Comparison of ENCODE assay signal across 15 mouse cellular contexts in genomic region chr13:79765437-79765838, GRCm38 (mm10).
DNase-seq lines count a peak whose midpoint lies in the region; ATAC-seq and TF ChIP-seq lines count a peak whose summit lies in the region.
"Had no signal": no experiment of that assay in that cellular context is flagged by ENCODE, and none has a peak within 500 bp of the region (broad histone marks: within the 10 kb centered on the region; RNA-seq: fewer than 3 reads in every experiment).

No protein-coding gene starts in this region.

- no peaks in the 10 kb centered on the region for H3K4me1 ChIP-seq in forebrain, embryonic 12.5 days
- H3K4me1 ChIP-seq in hindbrain, postnatal 0 days (ENCODE audit: insufficient read depth, low read length) = no peaks in the 10 kb centered on the region
- H3K4me1 ChIP-seq: embryonic facial prominence, embryonic 12.5 days; intestine, embryonic 15.5 days; limb, embryonic 15.5 days had no signal

- 37% methylated on average over 4 of the region's 4 CpGs for WGBS in forebrain, embryonic 12.5 days
- WGBS in hindbrain, postnatal 0 days = 10% methylated on average over 4 of the region's 4 CpGs

- H3K9me3 ChIP-seq in forebrain, embryonic 12.5 days = no peaks in the 10 kb centered on the region
- no peaks in the 10 kb centered on the region for H3K9me3 ChIP-seq in hindbrain, postnatal 0 days (ENCODE audit: low read length)
- H3K9me3 ChIP-seq: embryonic facial prominence, embryonic 12.5 days; intestine, embryonic 15.5 days; limb, embryonic 15.5 days had no signal

- H3K4me3 ChIP-seq in forebrain, embryonic 12.5 days (replicated peaks) = no peak overlapping the region
- no peak overlapping the region for H3K4me3 ChIP-seq in hindbrain, postnatal 0 days (ENCODE audit: low read length)
- H3K4me3 ChIP-seq: embryonic facial prominence, embryonic 12.5 days; intestine, embryonic 15.5 days; limb, embryonic 15.5 days had no signal

- H3K27ac ChIP-seq in forebrain, embryonic 12.5 days = no peak overlapping the region
- H3K27ac ChIP-seq in hindbrain, postnatal 0 days = no peak overlapping the region
- H3K27ac ChIP-seq: embryonic facial prominence, embryonic 12.5 days; intestine, embryonic 15.5 days; limb, embryonic 15.5 days; stomach, postnatal 0 days had no signal

- intact Hi-C loops in left cerebral cortex, postnatal 4 days (cut with DNase I) = no loop called here
- intact Hi-C loops in left cerebral cortex, postnatal 10 days (cut with DNase I) = no loop called here

- no peaks in the 10 kb centered on the region for H3K36me3 ChIP-seq in forebrain, embryonic 12.5 days (replicated peaks)
- no peaks in the 10 kb centered on the region for H3K36me3 ChIP-seq in hindbrain, postnatal 0 days (ENCODE audit: insufficient read depth, low read length)
- H3K36me3 ChIP-seq: embryonic facial prominence, embryonic 12.5 days; intestine, embryonic 15.5 days; limb, embryonic 15.5 days had no signal

- peak; percentile 87 for ATAC-seq in forebrain, embryonic 12.5 days (ENCODE audit: low FRiP score)
- peak; percentile 74 for ATAC-seq in hindbrain, postnatal 0 days
- no peak for ATAC-seq in megakaryocyte-erythroid progenitor cell, adult 5-6 weeks (replicated peaks; ENCODE audit: low FRiP score, low TSS enrichment, poor library complexity, severe bottlenecking)
- ATAC-seq: CD4-positive, CD25-positive, alpha-beta regulatory T cell, adult 4 months; intestine, embryonic 15.5 days had no signal

- no peaks in the 10 kb centered on the region for H3K27me3 ChIP-seq in forebrain, embryonic 12.5 days
- H3K27me3 ChIP-seq in hindbrain, postnatal 0 days (ENCODE audit: insufficient read depth, low read length) = no peaks in the 10 kb centered on the region
- H3K27me3 ChIP-seq: embryonic facial prominence, embryonic 12.5 days; intestine, embryonic 15.5 days; limb, embryonic 15.5 days had no signal

- H3K9ac ChIP-seq in forebrain, embryonic 12.5 days = no peak overlapping the region
- no peak overlapping the region for H3K9ac ChIP-seq in hindbrain, postnatal 0 days (replicated peaks; ENCODE audit: low read length)
- H3K9ac ChIP-seq: embryonic facial prominence, embryonic 12.5 days; intestine, embryonic 15.5 days; limb, embryonic 15.5 days had no signal

- peak; percentile 15 for DNase-seq in left cerebral cortex, postnatal 4 days
- DNase-seq in left cerebral cortex, postnatal 10 days (ENCODE audit: extremely low spot score in 1 of 2, low spot score in 2 of 2) = no peak
- peak; percentile 37 for DNase-seq in Muller cell, postnatal 12 days (ENCODE audit: inconsistent ontology term)
- DNase-seq in hindbrain, postnatal 0 days (ENCODE audit: low spot score) = peak; percentile 19
- DNase-seq in spleen, postnatal 10 days (ENCODE audit: low spot score in 2 of 2) = no peak
- DNase-seq: cerebellum, adult 2 months; kidney, postnatal 14 days; layer of hippocampus, postnatal 36 days had no signal

- TF ChIP-seq CTCF in hindbrain, postnatal 0 days (IDR thresholded peaks at IDR 0.05; ENCODE audit: low read depth) = no peak

- H3K4me2 ChIP-seq in forebrain, embryonic 12.5 days = no peak overlapping the region
- H3K4me2 ChIP-seq in hindbrain, postnatal 0 days (ENCODE audit: low read depth, low read length) = no peak overlapping the region
- H3K4me2 ChIP-seq: embryonic facial prominence, embryonic 12.5 days; intestine, embryonic 15.5 days; limb, embryonic 15.5 days had no signal

Comparison
In these comparisons a context has a peak if more than half of its experiments do, and no peak if none do; other contexts are left out.
1. DNase-seq: peak in left cerebral cortex, postnatal 4 days (single experiment), Muller cell, postnatal 12 days (single experiment) and hindbrain, postnatal 0 days (single experiment); none in left cerebral cortex, postnatal 10 days (0 of 2) and spleen, postnatal 10 days (0 of 2).